Mouse (Mus musculus): ENCODE measurements around the gene Wdr43. TPM values are rescaled to one million over a fixed set of nuclear protein-coding genes. Genes with fewer than 3 reads are reported as not detected.
A peak's percentile ranks its signal among the peaks of the same experiment; 100 is the strongest.

Wdr43 gene
- polyA plus RNA-seq, 1 experiment from 2014 or later = 65.2 TPM

- H3K4me1 ChIP-seq (ENCODE audit: control insufficient read depth, insufficient read depth, low read length) = no peaks in the 10 kb centered on the region
- WGBS = 88% methylated on average over 10 of the region's 10 CpGs
- no peak overlapping the region for H3K4me2 ChIP-seq (ENCODE audit: low read depth, low read length)
- H3K9me3 ChIP-seq (ENCODE audit: control insufficient read depth, low read length) = no peaks in the 10 kb centered on the region
- no peak for ATAC-seq
- H3K9ac ChIP-seq (ENCODE audit: low read depth, low read length) = no peak overlapping the region
- no peak overlapping the region for H3K27ac ChIP-seq (ENCODE audit: low read length)
- peaks cover 7% of the 10 kb centered on the region for H3K36me3 ChIP-seq (ENCODE audit: control insufficient read depth, insufficient read depth, low read length)
- no peaks in the 10 kb centered on the region for H3K27me3 ChIP-seq (replicated peaks; ENCODE audit: control insufficient read depth, insufficient read depth, low read length)
- H3K4me3 ChIP-seq (ENCODE audit: low read length) = no peak overlapping the region
These were observed 43.0 kb downstream of the Wdr43 start for GRCm38 (mm10) chr17:71658666-71659065.

- H3K4me2 ChIP-seq (ENCODE audit: low read depth, low read length) = no peak overlapping the region
- ATAC-seq = no peak
- 50% methylated on average over 1 of the region's 1 CpGs for WGBS
- H3K9me3 ChIP-seq (ENCODE audit: control insufficient read depth, low read length) = no peaks in the 10 kb centered on the region
- no peak overlapping the region for H3K9ac ChIP-seq (ENCODE audit: low read depth, low read length)
- H3K4me3 ChIP-seq (ENCODE audit: low read length) = no peak overlapping the region
- H3K36me3 ChIP-seq (ENCODE audit: control insufficient read depth, insufficient read depth, low read length) = peaks cover 4% of the 10 kb centered on the region
- no peak overlapping the region for H3K27ac ChIP-seq (ENCODE audit: low read length)
- H3K27me3 ChIP-seq (replicated peaks; ENCODE audit: control insufficient read depth, insufficient read depth, low read length) = no peaks in the 10 kb centered on the region
- no peaks in the 10 kb centered on the region for H3K4me1 ChIP-seq (ENCODE audit: control insufficient read depth, insufficient read depth, low read length)
These were observed 44.7 kb downstream of the Wdr43 start for GRCm38 (mm10) chr17:71660390-71660789.

- Histone ChIP-seq H3K9ac (ENCODE audit: low read depth, low read length) (peak overlapping the region; percentile 53), H3K4me3 (ENCODE audit: low read length) (peak overlapping the region; percentile 34)
- 8% methylated on average over 21 of the region's 21 CpGs for WGBS
These were observed 47.1 kb downstream of the Wdr43 start for GRCm38 (mm10) chr17:71662751-71663250.

GRCm38 (mm10) chr17:71663491-71663890 is 47.8 kb downstream of the Wdr43 start:
- ATAC-seq = no peak
- WGBS = 71% methylated on average over 6 of the region's 6 CpGs
- Histone ChIP-seq H3K4me3 (ENCODE audit: low read length) (no peak overlapping the region), H3K27me3 (replicated peaks; ENCODE audit: control insufficient read depth, insufficient read depth, low read length) (no peaks in the 10 kb centered on the region), H3K4me1 (ENCODE audit: control insufficient read depth, insufficient read depth, low read length) (no peaks in the 10 kb centered on the region), H3K9ac (ENCODE audit: low read depth, low read length) (no peak overlapping the region), H3K36me3 (ENCODE audit: control insufficient read depth, insufficient read depth, low read length) (no peaks in the 10 kb centered on the region; the same call in 1 of the 2 replicates), H3K4me2 (ENCODE audit: low read depth, low read length) (no peak overlapping the region), H3K27ac (ENCODE audit: low read length) (no peak overlapping the region), H3K9me3 (ENCODE audit: control insufficient read depth, low read length) (no peaks in the 10 kb centered on the region)

More at GRCm38 (mm10) chr17:71662751-71663250, 47.1 kb downstream of the Wdr43 start:
- Histone ChIP-seq H3K36me3 (ENCODE audit: control insufficient read depth, insufficient read depth, low read length) (no peaks in the 10 kb centered on the region; the same call in 1 of the 2 replicates), H3K9me3 (ENCODE audit: control insufficient read depth, low read length) (no peaks in the 10 kb centered on the region), H3K4me1 (ENCODE audit: control insufficient read depth, insufficient read depth, low read length) (no peaks in the 10 kb centered on the region), H3K4me2 (ENCODE audit: low read depth, low read length) (peak overlapping the region; percentile 58), H3K27ac (ENCODE audit: low read length) (no peak overlapping the region), H3K27me3 (replicated peaks; ENCODE audit: control insufficient read depth, insufficient read depth, low read length) (no peaks in the 10 kb centered on the region)
- peak; percentile 83 for ATAC-seq

- Histone ChIP-seq H3K9ac (ENCODE audit: low read depth, low read length) (no peak overlapping the region), H3K4me2 (ENCODE audit: low read depth, low read length) (no peak overlapping the region), H3K27me3 (replicated peaks; ENCODE audit: control insufficient read depth, insufficient read depth, low read length) (no peaks in the 10 kb centered on the region), H3K4me1 (ENCODE audit: control insufficient read depth, insufficient read depth, low read length) (no peaks in the 10 kb centered on the region), H3K36me3 (ENCODE audit: control insufficient read depth, insufficient read depth, low read length) (no peaks in the 10 kb centered on the region; the same call in 1 of the 2 replicates), H3K4me3 (ENCODE audit: low read length) (no peak overlapping the region), H3K27ac (ENCODE audit: low read length) (no peak overlapping the region), H3K9me3 (ENCODE audit: control insufficient read depth, low read length) (no peaks in the 10 kb centered on the region)
- no peak for ATAC-seq
- WGBS = 50% methylated on average over 1 of the region's 1 CpGs
These were observed 48.5 kb downstream of the Wdr43 start for GRCm38 (mm10) chr17:71664172-71664571.

GRCm38 (mm10) chr17:71665201-71665600 is 49.5 kb downstream of the Wdr43 start:
- Histone ChIP-seq H3K27me3 (replicated peaks; ENCODE audit: control insufficient read depth, insufficient read depth, low read length) (no peaks in the 10 kb centered on the region), H3K4me2 (ENCODE audit: low read depth, low read length) (no peak overlapping the region), H3K9me3 (ENCODE audit: control insufficient read depth, low read length) (no peaks in the 10 kb centered on the region), H3K9ac (ENCODE audit: low read depth, low read length) (no peak overlapping the region), H3K36me3 (ENCODE audit: control insufficient read depth, insufficient read depth, low read length) (no peaks in the 10 kb centered on the region), H3K27ac (ENCODE audit: low read length) (no peak overlapping the region), H3K4me1 (ENCODE audit: control insufficient read depth, insufficient read depth, low read length) (no peaks in the 10 kb centered on the region), H3K4me3 (ENCODE audit: low read length) (no peak overlapping the region)
- ATAC-seq = no peak
- WGBS = 90% methylated on average over 4 of the region's 4 CpGs

- no peak overlapping the region for H3K4me2 ChIP-seq (ENCODE audit: low read depth, low read length)
- H3K4me1 ChIP-seq (ENCODE audit: control insufficient read depth, insufficient read depth, low read length) = peaks cover 9% of the 10 kb centered on the region; the same call in 1 of the 2 replicates
- no peak for ATAC-seq
- H3K9me3 ChIP-seq (ENCODE audit: control insufficient read depth, low read length) = no peaks in the 10 kb centered on the region
- WGBS = 85% methylated on average over 5 of the region's 5 CpGs
- H3K36me3 ChIP-seq (ENCODE audit: control insufficient read depth, insufficient read depth, low read length) = no peaks in the 10 kb centered on the region
- H3K27ac ChIP-seq (ENCODE audit: low read length) = no peak overlapping the region
- H3K9ac ChIP-seq (ENCODE audit: low read depth, low read length) = no peak overlapping the region
- no peaks in the 10 kb centered on the region for H3K27me3 ChIP-seq (replicated peaks; ENCODE audit: control insufficient read depth, insufficient read depth, low read length)
- no peak overlapping the region for H3K4me3 ChIP-seq (ENCODE audit: low read length)
These were observed 53.8 kb downstream of the Wdr43 start for GRCm38 (mm10) chr17:71669511-71669910.

- peaks cover 9% of the 10 kb centered on the region; the same call in 1 of the 2 replicates for H3K4me1 ChIP-seq (ENCODE audit: control insufficient read depth, insufficient read depth, low read length)
- no peaks in the 10 kb centered on the region for H3K36me3 ChIP-seq (ENCODE audit: control insufficient read depth, insufficient read depth, low read length)
- WGBS = 61% methylated on average over 17 of the region's 17 CpGs
- no peak overlapping the region for H3K9ac ChIP-seq (ENCODE audit: low read depth, low read length)
- H3K27me3 ChIP-seq (replicated peaks; ENCODE audit: control insufficient read depth, insufficient read depth, low read length) = no peaks in the 10 kb centered on the region
- no peaks in the 10 kb centered on the region for H3K9me3 ChIP-seq (ENCODE audit: control insufficient read depth, low read length)
- H3K27ac ChIP-seq (ENCODE audit: low read length) = no peak overlapping the region
- ATAC-seq = no peak
- no peak overlapping the region for H3K4me2 ChIP-seq (ENCODE audit: low read depth, low read length)
- no peak overlapping the region for H3K4me3 ChIP-seq (ENCODE audit: low read length)
These were observed 56.3 kb downstream of the Wdr43 start for GRCm38 (mm10) chr17:71671840-71672546.

- Histone ChIP-seq H3K4me3 (ENCODE audit: low read length) (no peak within 1 kb of the TSS), H3K4me2 (ENCODE audit: low read depth, low read length) (no peak within 1 kb of the TSS), H3K9me3 (ENCODE audit: control insufficient read depth, low read length) (no peaks in the 10 kb centered on the region), H3K4me1 (ENCODE audit: control insufficient read depth, insufficient read depth, low read length) (peaks cover 9% of the 10 kb centered on the region; the same call in 1 of the 2 replicates), H3K36me3 (ENCODE audit: control insufficient read depth, insufficient read depth, low read length) (no peaks in the 10 kb centered on the region), H3K27ac (ENCODE audit: low read length) (no peak within 1 kb of the TSS), H3K27me3 (replicated peaks; ENCODE audit: control insufficient read depth, insufficient read depth, low read length) (no peaks in the 10 kb centered on the region), H3K9ac (ENCODE audit: low read depth, low read length) (no peak within 1 kb of the TSS)
- WGBS = 45% methylated on average over 9 of the region's 9 CpGs
- ATAC-seq = peak; percentile 38; the same call in 1 of the 2 replicates
These were observed 57.4 kb downstream of the Wdr43 start, which contains the start of gene Togaram2 for GRCm38 (mm10) chr17:71673092-71673491. Togaram2 (plus strand) TSS chr17:71673261.

Measured in intestine, embryonic 16.5 days (tissue).